7 mouse cellular contexts compared by ENCODE assay signal in genomic region chr11:44619887-44620693, GRCm38 (mm10). TPM values are rescaled to one million over a fixed set of nuclear protein-coding genes. Genes with fewer than 3 reads are reported as not detected.
A peak's percentile ranks its signal among the peaks of the same experiment; 100 is the strongest.
DNase-seq lines count a peak whose midpoint lies in the region; ATAC-seq lines count a peak whose summit lies in the region.

No protein-coding gene starts in this region.

- peak overlapping the region; percentile 61 for H3K4me3 ChIP-seq in embryonic facial prominence, embryonic 15.5 days (replicated peaks)
- peak overlapping the region; percentile 72 for H3K4me3 ChIP-seq in hindbrain, embryonic 11.5 days (ENCODE audit: low read depth, low read length)
- peak overlapping the region; percentile 56 for H3K4me3 ChIP-seq in midbrain, embryonic 11.5 days (ENCODE audit: low read depth, low read length)

- peak overlapping the region; percentile 66; the same call in 1 of the 2 replicates for H3K27ac ChIP-seq in embryonic facial prominence, embryonic 15.5 days (replicated peaks)
- H3K27ac ChIP-seq in hindbrain, embryonic 11.5 days (ENCODE audit: low read depth, low read length), result peak overlapping the region; percentile 30
- no peak overlapping the region; the same call in 1 of the 2 replicates for H3K27ac ChIP-seq in midbrain, embryonic 11.5 days (ENCODE audit: low read depth, low read length)

- H3K27me3 ChIP-seq in embryonic facial prominence, embryonic 15.5 days, result peaks cover 39% of the 10 kb centered on the region
- peaks cover 9% of the 10 kb centered on the region; the same call in 1 of the 2 replicates for H3K27me3 ChIP-seq in hindbrain, embryonic 11.5 days (ENCODE audit: control insufficient read depth, insufficient read depth, low read length)
- H3K27me3 ChIP-seq in midbrain, embryonic 11.5 days (ENCODE audit: control insufficient read depth, insufficient read depth, low read length), result peaks cover 41% of the 10 kb centered on the region

- WGBS in embryonic facial prominence, embryonic 15.5 days, result 6% methylated on average over 41 of the region's 41 CpGs
- 1% methylated on average over 41 of the region's 41 CpGs for WGBS in hindbrain, embryonic 11.5 days
- WGBS in midbrain, embryonic 11.5 days, result 1% methylated on average over 41 of the region's 41 CpGs

- peak overlapping the region; percentile 55 for H3K4me2 ChIP-seq in embryonic facial prominence, embryonic 15.5 days (replicated peaks)
- H3K4me2 ChIP-seq in hindbrain, embryonic 11.5 days (replicated peaks; ENCODE audit: low read depth, low read length), result peak overlapping the region; percentile 50
- H3K4me2 ChIP-seq in midbrain, embryonic 11.5 days, result peak overlapping the region; percentile 86

- DNase-seq in 3134 (ENCODE audit: extremely low read depth, insufficient read length, low spot score) (peak; percentile 49), 3T3-L1 (ENCODE audit: low read depth, low spot score) (peak; percentile 23)
- peak; percentile 55 for DNase-seq in hindbrain, embryonic 11.5 days (ENCODE audit: low spot score)
- DNase-seq in midbrain, embryonic 11.5 days (ENCODE audit: low spot score, missing footprints), result peak; percentile 95
- DNase-seq in Muller cell, postnatal 12 days (ENCODE audit: inconsistent ontology term), result no peak
- no peak for DNase-seq in urinary bladder, adult 2 months (ENCODE audit: low spot score)

- H3K9me3 ChIP-seq in embryonic facial prominence, embryonic 15.5 days (replicated peaks), result no peaks in the 10 kb centered on the region
- no peaks in the 10 kb centered on the region for H3K9me3 ChIP-seq in hindbrain, embryonic 11.5 days (ENCODE audit: control insufficient read depth, low read length)
- H3K9me3 ChIP-seq in midbrain, embryonic 11.5 days (ENCODE audit: control insufficient read depth, low read length), result no peaks in the 10 kb centered on the region

- peaks cover 26% of the 10 kb centered on the region for H3K4me1 ChIP-seq in embryonic facial prominence, embryonic 15.5 days
- H3K4me1 ChIP-seq in hindbrain, embryonic 11.5 days (replicated peaks; ENCODE audit: control insufficient read depth, insufficient read depth, low read length), result peaks cover 5% of the 10 kb centered on the region; the same call in 1 of the 2 replicates
- peaks cover 20% of the 10 kb centered on the region for H3K4me1 ChIP-seq in midbrain, embryonic 11.5 days (ENCODE audit: control insufficient read depth, insufficient read depth, low read length)

- no peaks in the 10 kb centered on the region for H3K36me3 ChIP-seq in embryonic facial prominence, embryonic 15.5 days
- no peaks in the 10 kb centered on the region for H3K36me3 ChIP-seq in hindbrain, embryonic 11.5 days (ENCODE audit: control insufficient read depth, insufficient read depth, low read length)
- no peaks in the 10 kb centered on the region for H3K36me3 ChIP-seq in midbrain, embryonic 11.5 days (ENCODE audit: control insufficient read depth, insufficient read depth, low read length)

- no peak for ATAC-seq in embryonic facial prominence, embryonic 15.5 days (ENCODE audit: insufficient number of reproducible peaks, low FRiP score, low TSS enrichment, low read depth)
- ATAC-seq in hindbrain, embryonic 11.5 days (ENCODE audit: low FRiP score), result no peak
- ATAC-seq in midbrain, embryonic 11.5 days (ENCODE audit: low FRiP score), result no peak

- H3K9ac ChIP-seq in embryonic facial prominence, embryonic 15.5 days, result peak overlapping the region; percentile 45
- peak overlapping the region; percentile 58 for H3K9ac ChIP-seq in hindbrain, embryonic 11.5 days (ENCODE audit: low read depth, low read length)
- peak overlapping the region; percentile 67 for H3K9ac ChIP-seq in midbrain, embryonic 11.5 days (ENCODE audit: low read length)

RNA-seq across cellular contexts. Expression of gene Ebf1, which starts 3.0 kb away (rescaled TPM):
- polyA plus RNA-seq in embryonic facial prominence, embryonic 15.5 days (2015; fragmentation: Nextera tagmentation; extraction: Ambion mirVana), result 62.3 and 65.7 TPM in 2 replicates
- polyA plus RNA-seq in hindbrain, embryonic 11.5 days (2014; fragmentation: Nextera tagmentation; extraction: Ambion mirVana), result 102 and 111 TPM in 2 replicates
- polyA plus RNA-seq in midbrain, embryonic 11.5 days (2014; fragmentation: Nextera tagmentation; extraction: Ambion mirVana), result 73.8 and 79.2 TPM in 2 replicates
- polyA plus RNA-seq in urinary bladder, adult 2 months (2012; rRNA removed), result 9.6 and 10.6 TPM in 2 replicates

Comparison
In these comparisons a context has a peak if more than half of its experiments do, and no peak if none do; other contexts are left out.
1. DNase-seq: peak in 3134 (single experiment), 3T3-L1 (single experiment), hindbrain, embryonic 11.5 days (single experiment) and midbrain, embryonic 11.5 days (single experiment); none in Muller cell, postnatal 12 days (single experiment) and urinary bladder, adult 2 months (single experiment).
2. Peak in every context shown above with its lines, with median percentiles within 50 percentile points of each other: H3K4me2 ChIP-seq, H3K4me3 ChIP-seq and H3K9ac ChIP-seq.